Mouse (Mus musculus) bone marrow, adult 2 months (tissue): ENCODE measurements around the gene Ms4a1. TPM values are rescaled to one million over a fixed set of nuclear protein-coding genes. Genes with fewer than 3 reads are reported as not detected.
"Not testable (repeated sequence)": the region's sequence is repeated elsewhere in the genome, so short reads cannot be mapped to it uniquely, and the experiment has no call there.

Source experiments
- H3K27ac ChIP-seq: fragments of 200-500 bp; 2 replicates; pipeline ENCODE4 v1.5.1; 2012; ENCODE audit warnings: low read depth, mild to moderate bottlenecking, control low read depth, inconsistent platforms, low read length; ENCODE audit not compliant: control insufficient read depth, poor library complexity, insufficient read depth
- H3K4me1 ChIP-seq: fragments of 200-500 bp; 2 replicates; pipeline ENCODE4 v1.6.1; 2011; ENCODE audit warnings: low read length; ENCODE audit not compliant: control insufficient read depth, insufficient read depth
- H3K4me3 ChIP-seq: fragments of 200-500 bp; replicated peaks from 2 replicates; pipeline ENCODE3; 2011; ENCODE audit warnings: mild to moderate bottlenecking, low read depth, low read length, control low read depth; ENCODE audit not compliant: control insufficient read depth
- CTCF ChIP-seq: fragments of 200-500 bp; IDR thresholded peaks from 2 replicates; pipeline ENCODE4 v1.5.1; 2011; ENCODE audit warnings: low read length, control low read depth; ENCODE audit not compliant: control insufficient read depth, insufficient read depth
- POLR2A ChIP-seq: fragments of 200-500 bp; IDR thresholded peaks from 2 replicates; pipeline ENCODE4 v1.6.1; 2011; ENCODE audit warnings: low read depth, mild to moderate bottlenecking, control low read depth, low read length, borderline replicate concordance; ENCODE audit not compliant: control insufficient read depth
- WGBS: fragments of 180-500 bp; shearing (Covaris S2); methylation state at CpG from one replicate; pipeline ENCODE4 v1.1.7; 2018; 5-methylcytosine and 5-hydroxymethylcytosine counted together
- polyA plus RNA-seq: library from polyadenylated mRNA; stranded (reverse); fragments of >200 nt; gene quantifications from 2 replicates; pipeline ENCODE4 v1.2.4, GENCODE M21; 2011; ENCODE audit warnings: low replicate concordance; ENCODE audit not compliant: missing spikeins, insufficient read depth, insufficient read length

The Ms4a1 gene
- polyA plus RNA-seq, 1 experiment: 9.9 TPM

DNA sequence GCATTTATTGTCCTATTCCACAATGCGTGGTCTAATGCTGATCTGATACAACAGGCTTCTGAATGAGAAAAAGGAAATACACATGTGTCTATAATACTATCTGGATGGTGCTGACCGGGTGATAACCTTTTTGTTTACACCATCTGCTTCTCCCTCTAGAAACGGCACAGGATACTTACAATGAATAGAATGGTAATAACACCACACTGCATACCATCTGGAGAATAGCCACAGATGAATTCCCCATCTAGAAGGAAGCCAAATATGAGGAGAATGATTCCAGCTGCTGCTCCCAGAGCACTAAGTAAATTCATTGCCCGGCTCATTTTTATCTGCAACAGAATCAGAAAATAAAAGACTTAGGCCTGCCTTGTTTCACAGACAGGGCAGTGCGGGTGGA is 10.4 kb upstream of the Ms4a1 start:
- WGBS: 79% methylated on average over 5 of the region's 5 CpGs
- no peak for TF ChIP-seq CTCF
- no peak for TF ChIP-seq POLR2A
- Histone ChIP-seq H3K4me3 (no peak overlapping the region), H3K27ac (no peak overlapping the region), H3K4me1 (no peaks in the 10 kb centered on the region)

DNA sequence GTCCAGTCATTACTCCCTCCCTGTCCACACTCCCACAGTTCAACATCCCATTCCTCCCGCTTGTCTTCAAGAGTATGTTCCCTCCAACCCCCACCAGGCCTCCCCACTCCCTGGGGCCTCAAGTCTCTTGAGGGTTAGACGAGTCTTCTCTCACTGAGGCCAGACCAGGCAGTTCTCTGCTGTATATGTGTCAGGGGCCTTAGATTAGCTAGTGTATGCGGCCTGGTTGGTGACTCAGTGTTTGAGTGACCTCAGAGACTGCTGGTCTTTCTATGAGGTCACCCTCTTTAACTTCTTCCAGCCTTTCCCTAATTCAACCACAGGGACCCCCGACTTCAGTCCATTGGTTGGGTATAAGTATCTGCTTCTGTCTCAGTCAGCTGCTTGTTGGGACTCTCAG is 915 bp upstream of the Ms4a1 start:
- TF ChIP-seq POLR2A (no peak), CTCF (no peak)
- Histone ChIP-seq H3K4me1 (no peaks in the 10 kb centered on the region; the same call in 1 of the 2 replicates), H3K4me3 (no peak overlapping the region), H3K27ac (peak overlapping the region; percentile 65; the same call in 1 of the 2 replicates)
- WGBS: 62% methylated on average over 4 of the region's 4 CpGs

DNA sequence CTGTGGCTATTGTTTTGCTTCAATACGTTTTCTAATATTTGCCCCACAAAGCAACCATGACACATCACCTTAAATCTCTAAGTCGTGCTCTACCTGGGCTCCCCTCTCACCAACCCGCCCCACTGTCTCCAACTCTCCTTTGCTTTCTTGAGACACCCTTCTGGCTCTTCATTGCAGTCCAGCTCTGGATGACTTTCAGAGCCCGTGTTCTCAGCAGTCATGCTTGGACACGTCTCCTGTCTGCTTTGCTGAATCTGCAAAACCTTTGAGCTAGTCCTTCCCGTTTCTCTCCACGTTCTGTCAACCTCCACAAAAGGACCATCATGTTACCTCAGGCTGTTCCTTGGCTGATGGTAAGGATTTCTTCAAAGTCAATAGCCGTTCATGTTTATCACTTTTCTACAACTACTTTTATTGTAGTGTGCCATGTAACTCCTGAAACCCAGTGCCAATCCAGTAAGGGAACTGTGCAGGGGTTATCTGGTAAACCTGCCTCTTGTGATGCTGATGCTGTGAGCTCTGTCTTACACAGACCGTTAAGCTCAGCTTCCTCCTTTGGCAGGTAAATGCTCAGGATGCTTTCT is 1.3 kb downstream of the Ms4a1 start:
- TF ChIP-seq CTCF: no peak
- no peak for TF ChIP-seq POLR2A
- WGBS: 78% methylated on average over 9 of the region's 9 CpGs
- Histone ChIP-seq H3K27ac (peak overlapping the region; percentile 24; the same call in 1 of the 2 replicates), H3K4me1 (no peaks in the 10 kb centered on the region; the same call in 1 of the 2 replicates), H3K4me3 (peak overlapping the region; percentile 52)

DNA sequence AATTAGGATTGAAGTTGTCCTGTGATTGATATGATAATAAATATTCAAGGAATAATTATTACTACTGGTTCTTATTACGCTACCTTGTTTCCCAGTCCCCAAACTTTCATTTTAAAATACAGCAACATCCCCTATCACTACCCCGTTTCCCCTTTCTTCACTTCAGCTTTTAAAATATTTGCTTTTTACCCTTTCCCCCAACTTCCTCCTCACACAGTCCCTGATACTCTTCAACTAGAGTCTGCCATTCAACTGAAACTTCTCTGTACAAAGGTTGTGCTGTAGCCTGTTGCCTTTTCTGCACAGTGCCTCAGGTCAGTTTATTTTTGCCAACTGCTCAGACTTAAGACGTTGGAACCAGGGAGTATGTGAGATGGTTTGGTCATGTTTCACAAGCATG is 2.5 kb downstream of the Ms4a1 start:
- Histone ChIP-seq H3K4me3 (peak overlapping the region; percentile 16), H3K27ac (no peak overlapping the region; the same call in 1 of the 2 replicates), H3K4me1 (no peaks in the 10 kb centered on the region; the same call in 1 of the 2 replicates)
- no peak for TF ChIP-seq POLR2A
- no peak for TF ChIP-seq CTCF
- 5% methylated on average over 3 of the region's 3 CpGs for WGBS

DNA sequence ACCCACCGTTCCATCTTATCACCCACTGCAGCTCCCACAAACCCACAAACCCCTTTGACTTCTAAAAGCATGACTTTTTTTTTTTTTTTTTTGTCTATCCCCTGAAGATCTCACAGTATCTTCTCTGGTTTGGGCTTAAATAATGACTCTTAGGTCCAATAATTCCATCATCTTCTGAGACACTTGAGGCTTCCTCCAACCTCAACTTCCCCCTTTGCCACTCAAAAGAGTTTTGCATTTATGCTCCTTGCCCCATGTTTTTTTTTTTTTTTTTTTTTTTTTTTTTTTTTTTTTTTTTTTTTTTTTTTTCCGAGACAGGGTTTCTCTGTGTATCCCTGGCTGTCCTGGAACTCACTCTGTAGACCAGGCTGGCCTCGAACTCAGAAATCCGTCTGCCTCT is 3.1 kb downstream of the Ms4a1 start:
- H3K4me1 ChIP-seq, H3K27ac ChIP-seq: not testable (repeated sequence)
- 37% methylated on average over 4 of the region's 4 CpGs for WGBS
- H3K4me3 ChIP-seq: peak overlapping the region; percentile 20

DNA sequence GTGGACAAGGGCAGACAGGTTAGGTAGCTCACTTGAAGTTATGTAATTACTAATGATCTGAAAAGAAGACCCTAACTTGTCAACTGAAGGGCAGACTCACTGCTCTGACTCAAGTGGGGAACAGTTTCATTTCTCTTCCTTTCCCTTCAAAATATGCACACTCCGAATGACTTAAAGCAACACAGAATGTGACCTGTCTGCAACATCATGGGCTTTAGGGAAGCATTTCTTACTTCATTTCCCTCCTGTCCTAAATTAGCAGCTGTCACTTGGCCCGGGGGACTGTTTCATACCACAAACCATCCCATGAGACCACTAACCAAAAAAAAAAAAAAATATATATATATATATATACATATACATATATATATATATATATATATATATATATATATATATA is 4.5 kb downstream of the Ms4a1 start:
- WGBS: 4% methylated on average over 2 of the region's 2 CpGs
- H3K27ac ChIP-seq: no peak overlapping the region

DNA sequence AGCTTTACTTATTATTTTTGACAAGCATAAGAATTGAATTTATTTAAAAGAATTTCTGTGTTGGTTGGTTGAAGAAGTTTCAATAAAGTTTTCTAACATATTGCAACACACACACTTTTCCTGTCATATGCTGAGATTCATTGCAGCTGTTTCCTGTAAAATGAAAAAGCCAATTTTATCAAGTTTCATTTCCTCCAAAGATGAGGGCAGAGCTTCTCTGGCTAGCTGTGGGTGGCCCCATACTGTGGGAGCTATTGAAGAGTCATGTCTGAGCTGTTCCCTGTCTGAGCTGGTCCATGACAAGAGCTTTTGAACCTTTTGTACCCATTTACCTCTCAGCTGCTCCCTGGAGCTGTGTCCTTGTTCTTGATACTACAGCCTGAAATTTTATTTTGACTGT is 21.8 kb downstream of the Ms4a1 start:
- no peak for TF ChIP-seq POLR2A
- TF ChIP-seq CTCF: no peak
- Histone ChIP-seq H3K4me3 (no peak overlapping the region), H3K27ac (no peak overlapping the region), H3K4me1 (peaks cover 4% of the 10 kb centered on the region)

More for the DNA sequence above, 4.5 kb downstream of the Ms4a1 start:
- no peaks in the 10 kb centered on the region for H3K4me1 ChIP-seq
- TF ChIP-seq POLR2A: no peak
- no peak for TF ChIP-seq CTCF
- H3K4me3 ChIP-seq: no peak overlapping the region

DNA sequence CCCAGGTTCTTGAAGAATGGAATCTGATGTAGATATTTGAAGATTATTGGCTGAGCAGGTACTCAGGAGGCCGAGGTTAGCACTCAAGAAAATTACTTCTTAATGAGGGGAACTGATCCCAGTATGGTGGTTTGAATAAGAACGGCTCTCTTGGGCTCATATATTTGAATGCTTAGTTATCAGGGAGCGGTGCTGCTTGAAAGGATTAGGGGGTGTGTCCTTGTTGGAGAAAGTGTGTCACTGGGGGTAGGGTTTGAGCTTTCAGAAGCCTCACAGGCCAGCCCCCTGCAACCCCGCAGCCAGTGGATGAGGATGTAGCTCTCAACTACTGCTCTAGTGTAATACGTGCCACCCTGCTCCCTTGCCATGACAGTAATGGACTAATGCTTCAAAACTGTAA is 23.5 kb downstream of the Ms4a1 start:
- TF ChIP-seq CTCF (no peak), POLR2A (no peak)
- 76% methylated on average over 5 of the region's 5 CpGs for WGBS
- Histone ChIP-seq H3K27ac (no peak overlapping the region), H3K4me3 (no peak overlapping the region), H3K4me1 (peaks cover 4% of the 10 kb centered on the region)

DNA sequence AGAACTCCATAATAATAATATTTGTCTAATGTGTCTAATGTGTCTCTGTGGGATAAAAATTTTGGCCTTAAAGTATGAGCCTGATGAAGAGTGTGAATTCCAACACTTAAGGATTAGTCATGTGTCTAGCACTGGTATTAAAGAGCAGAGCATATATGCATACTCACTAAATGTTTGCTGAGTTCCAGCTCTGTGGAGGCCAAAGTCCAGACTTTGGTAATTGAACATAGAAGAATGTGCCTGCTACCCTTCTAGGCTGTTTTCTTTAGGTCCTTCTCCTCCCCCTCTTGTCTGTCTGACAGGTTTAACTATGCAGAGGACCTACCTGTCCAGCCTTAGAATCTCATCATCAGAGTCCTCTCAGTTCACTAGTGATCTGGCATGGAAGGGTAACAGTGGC is 30.2 kb downstream of the Ms4a1 start:
- H3K27ac ChIP-seq: no peak overlapping the region
- H3K4me3 ChIP-seq: no peak overlapping the region
- H3K4me1 ChIP-seq: peaks cover 1% of the 10 kb centered on the region; the same call in 1 of the 2 replicates
- TF ChIP-seq POLR2A (no peak), CTCF (no peak)
